Mouse (Mus musculus) lung, postnatal 36 days (tissue): ENCODE measurements around the gene Gm3233.
"Not testable (repeated sequence)": the region's sequence is repeated elsewhere in the genome, so short reads cannot be mapped to it uniquely, and the experiment has no call there.

ENCODE experiments used
- DNase-seq: peaks from one replicate; pipeline ENCODE4 v3.0.0; 2022; ENCODE audit warnings: mixed read lengths

The Gm3233 gene

DNA sequence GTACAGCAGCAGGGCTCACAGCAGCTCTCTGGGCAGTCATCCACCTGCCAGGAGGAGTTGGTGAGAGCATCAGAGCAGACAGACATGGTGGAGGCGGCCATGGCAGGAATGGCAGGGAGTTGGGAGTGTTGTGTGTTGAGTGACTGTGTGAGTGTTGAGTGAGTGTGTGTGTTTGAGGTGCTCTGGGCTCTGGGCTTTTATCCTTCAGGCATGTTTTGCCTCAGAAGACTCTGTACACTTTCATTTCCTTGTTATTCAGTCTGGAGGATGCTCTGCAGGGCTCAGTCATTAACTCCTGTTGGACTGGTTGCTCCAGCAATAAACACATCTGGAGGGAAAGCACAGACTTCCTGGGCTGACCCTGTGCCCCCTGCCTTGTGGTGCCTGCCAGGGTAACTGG is at the start of gene Gm3233:
TSS of gene Gm3233 (minus strand) at position 101 of the 400 bp plus-strand sequence.
- DNase-seq: not testable (repeated sequence)

DNA sequence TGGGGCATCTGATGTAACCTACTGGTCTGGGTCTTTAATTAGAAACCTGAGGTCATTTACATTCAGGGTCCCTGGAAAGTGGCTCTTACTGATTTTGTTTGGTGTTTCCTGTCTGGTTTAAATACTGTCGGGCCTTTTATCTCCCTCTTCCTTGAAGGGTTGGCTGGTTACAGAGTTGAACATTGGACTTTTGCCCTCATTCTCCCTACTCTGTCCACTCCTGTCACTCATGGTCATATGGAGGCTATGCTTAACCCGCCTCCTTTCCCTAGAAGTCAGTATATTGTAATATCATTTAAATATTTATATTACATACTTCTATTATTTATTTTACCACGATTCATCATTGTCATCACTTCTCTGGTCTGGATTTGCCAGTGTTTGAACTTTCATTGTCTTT is 44.6 kb upstream of the Gm3233 start:
- DNase-seq: no peak

DNA sequence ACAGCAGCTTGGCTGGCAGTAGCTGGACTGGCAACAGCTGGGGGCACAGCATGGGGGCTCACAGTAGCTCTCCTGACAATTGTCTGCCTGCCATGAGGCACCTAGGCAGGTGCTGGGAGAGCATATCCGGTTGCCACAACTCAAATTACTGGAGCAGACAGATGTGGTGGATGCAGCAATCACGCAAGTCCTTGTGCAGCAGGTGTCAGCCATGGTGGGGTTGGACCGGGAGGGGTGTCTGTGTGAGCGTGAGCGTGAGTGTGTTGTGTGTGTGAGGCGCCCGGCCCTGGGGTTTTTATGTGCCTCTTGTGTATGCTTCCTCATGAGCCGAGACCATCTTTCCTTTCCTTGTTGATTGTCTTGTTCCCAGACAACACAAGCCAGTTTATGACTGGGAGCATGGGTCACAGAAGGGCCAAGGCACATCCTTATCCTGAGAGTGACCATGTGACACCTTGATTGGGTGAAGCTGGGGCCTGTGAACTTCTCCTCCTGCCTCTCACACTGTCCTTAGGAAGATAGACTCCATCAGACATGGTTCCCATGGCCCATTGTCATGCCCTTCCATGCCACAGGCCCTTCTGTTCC is 39.5 kb upstream of the Gm3233 start, which contains the start of gene Gm19668:
TSS of gene Gm19668 (minus strand) at position 213 of the 588 bp plus-strand sequence.
- no peak for DNase-seq

DNA sequence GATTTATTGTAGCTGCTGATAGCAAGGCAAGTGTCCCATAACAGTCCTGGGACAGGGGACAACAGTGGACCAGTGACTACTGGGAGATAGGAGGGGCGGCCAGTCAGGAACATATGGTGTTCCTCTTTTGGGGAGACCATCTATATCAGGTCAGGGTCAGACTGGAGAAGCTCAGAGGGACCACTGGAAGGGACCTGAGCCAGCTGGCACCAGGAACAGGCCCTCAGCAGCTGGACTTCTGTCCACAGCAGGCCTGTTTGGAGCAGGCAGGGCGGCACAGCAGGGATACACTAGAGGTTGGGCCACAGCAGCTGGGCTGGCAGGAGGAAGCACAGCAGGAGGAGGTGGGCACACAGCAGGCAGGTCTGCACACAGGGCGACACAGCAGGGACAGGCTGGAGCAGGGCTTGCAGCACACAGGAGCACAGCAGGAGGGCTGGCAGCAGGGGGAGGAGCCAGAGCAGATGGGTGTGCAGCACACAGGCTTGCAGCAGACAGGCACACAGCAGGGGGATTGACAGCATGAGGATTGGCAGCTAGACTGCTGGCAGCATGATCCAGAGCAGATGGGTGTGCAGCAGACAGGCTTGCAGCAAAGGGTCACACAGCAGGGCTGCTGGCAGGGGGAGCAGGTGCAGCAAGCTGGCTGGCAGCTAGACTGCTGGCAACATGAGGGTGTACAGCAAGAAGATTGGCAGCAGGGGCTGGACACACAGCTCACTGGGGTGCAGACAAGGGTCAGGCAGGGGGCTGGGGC is 38.9 kb upstream of the Gm3233 start:
- DNase-seq: not testable (repeated sequence)

DNA sequence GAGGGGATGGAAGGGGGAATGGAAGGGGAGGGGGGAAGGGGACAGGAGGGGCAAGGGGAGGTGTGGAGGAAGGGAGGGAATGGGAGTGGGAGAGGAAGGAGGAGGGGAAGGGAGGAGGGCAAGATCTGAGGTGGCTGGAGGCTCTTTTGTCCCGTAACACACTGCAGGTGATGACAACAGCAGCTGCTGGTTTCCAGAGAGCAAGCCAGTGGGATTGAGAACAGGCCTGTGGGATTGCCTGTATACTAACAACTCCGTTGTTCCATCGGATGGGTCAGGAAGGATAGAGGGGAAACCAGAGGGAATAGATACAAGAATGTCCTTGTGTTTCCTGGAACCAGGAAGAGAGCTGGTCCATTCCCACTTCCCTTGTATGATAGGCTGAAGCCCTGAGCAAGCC is 38.2 kb upstream of the Gm3233 start:
- no peak for DNase-seq

DNA sequence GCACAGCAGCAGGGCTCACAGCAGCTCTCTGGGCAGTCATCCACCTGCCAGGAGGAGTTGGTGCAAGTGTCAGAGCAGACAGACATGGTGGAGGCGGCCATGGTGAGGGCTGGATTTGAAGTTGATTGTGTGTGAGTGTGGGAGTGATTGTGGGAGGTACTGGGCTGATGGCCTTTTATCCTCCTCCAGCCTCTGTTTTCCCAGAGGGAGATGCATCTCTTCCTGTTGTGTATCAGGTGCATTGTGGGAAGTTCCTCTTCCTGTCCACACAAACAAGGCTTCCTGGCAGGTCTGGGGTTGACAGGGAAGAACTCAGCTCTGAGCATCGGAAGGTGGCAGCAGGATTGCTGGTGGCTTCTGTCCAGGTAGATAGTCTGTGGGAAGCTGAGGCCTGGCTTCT is 35.5 kb upstream of the Gm3233 start, which contains the start of gene Gm9639:
TSS of gene Gm9639 (minus strand) at position 101 of the 400 bp plus-strand sequence.
- no peak for DNase-seq

DNA sequence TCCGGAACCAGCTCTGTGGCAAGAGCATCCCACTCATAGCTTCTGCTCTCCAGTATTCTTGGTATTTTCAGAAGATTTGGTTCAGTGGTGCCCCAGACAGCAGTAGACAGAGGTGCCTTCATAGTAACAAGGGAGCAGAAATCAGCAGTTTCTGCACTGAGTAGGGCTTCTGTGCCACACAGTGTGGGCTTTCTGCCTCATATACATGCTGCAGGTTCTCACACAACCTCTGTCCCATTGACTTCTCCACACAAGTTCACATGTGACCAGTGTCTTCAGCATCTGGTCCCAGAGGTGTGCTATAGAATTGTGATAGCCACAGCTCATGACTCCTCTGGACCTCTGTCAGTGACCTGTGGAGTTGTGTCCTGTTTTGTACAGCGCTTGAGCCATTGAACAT is 29.1 kb upstream of the Gm3233 start:
- no peak for DNase-seq

DNA sequence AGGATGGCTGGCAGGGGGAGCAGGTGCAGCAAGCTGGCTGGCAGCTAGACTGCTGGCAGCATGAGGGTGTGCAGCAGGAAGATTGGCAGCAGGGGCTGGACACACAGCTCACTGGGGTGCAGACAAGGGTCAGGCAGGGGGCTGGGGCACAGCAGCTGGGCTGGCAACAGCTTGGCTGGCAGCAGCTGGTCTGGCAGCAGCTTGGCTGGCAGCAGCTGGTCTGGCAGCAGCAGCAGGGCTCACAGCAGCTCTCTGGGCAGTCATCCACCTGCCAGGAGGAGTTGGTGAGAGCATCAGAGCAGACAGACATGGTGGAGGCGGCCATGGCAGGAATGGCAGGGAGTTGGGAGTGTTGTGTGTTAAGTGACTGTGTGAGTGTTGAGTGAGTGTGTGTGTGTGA is 28.4 kb upstream of the Gm3233 start, which contains the start of gene Gm7137:
TSS of gene Gm7137 (minus strand) at position 325 of the 400 bp plus-strand sequence.
- not testable (repeated sequence) for DNase-seq

DNA sequence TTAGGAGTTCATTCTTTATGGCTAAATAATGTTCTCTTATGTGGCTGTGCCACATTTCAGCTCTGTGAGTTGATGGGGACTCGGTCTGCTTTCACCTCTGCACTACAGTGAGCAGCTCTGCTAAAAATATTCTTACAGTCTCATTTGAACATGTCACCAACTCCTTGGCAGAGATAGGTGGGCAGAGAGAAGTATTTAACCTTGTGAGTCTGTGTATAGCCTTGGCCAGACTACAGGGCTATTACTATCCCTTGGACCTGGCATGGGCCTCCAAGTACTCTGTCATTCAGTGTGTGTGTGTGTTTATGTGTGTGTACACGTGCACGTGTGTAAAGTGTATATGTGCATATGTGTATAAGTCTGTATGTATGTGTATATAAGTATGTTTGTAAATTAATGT is 23.9 kb upstream of the Gm3233 start:
- DNase-seq: not testable (repeated sequence)

DNA sequence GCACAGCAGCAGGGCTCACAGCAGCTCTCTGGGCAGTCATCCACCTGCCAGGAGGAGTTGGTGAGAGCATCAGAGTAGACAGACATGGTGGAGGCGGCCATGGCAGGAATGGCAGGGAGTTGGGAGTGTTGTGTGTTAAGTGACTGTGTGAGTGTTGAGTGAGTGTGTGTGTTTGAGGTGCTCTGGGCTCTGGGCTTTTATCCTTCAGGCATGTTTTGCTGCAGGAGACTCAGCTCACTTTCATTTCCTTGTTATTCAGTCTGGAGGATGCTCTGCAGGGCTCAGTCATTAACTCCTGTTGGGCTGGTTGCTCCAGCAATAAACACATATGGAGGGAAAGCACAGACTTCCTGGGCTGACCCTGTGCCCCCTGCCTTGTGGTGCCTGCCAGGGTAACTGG is 23.0 kb upstream of the Gm3233 start, which contains the start of gene Gm3250:
TSS of gene Gm3250 (minus strand) at position 101 of the 400 bp plus-strand sequence.
- DNase-seq: not testable (repeated sequence)

DNA sequence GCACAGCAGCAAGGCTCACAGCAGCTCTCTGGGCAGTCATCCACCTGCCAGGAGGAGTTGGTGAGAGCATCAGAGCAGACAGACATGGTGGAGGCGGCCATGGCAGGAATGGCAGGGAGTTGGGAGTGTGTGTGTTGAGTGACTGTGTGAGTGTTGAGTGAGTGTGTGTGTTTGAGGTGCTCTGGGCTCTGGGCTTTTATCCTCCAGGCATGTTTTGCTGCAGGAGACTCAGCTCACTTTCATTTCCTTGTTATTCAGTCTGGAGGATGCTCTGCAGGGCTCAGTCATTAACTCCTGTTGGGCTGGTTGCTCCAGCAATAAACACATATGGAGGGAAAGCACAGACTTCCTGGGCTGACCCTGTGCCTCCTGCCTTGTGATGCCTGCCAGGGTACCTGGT is 17.4 kb upstream of the Gm3233 start, which contains the start of gene Gm7138:
TSS of gene Gm7138 (minus strand) at position 101 of the 400 bp plus-strand sequence.
- not testable (repeated sequence) for DNase-seq

DNA sequence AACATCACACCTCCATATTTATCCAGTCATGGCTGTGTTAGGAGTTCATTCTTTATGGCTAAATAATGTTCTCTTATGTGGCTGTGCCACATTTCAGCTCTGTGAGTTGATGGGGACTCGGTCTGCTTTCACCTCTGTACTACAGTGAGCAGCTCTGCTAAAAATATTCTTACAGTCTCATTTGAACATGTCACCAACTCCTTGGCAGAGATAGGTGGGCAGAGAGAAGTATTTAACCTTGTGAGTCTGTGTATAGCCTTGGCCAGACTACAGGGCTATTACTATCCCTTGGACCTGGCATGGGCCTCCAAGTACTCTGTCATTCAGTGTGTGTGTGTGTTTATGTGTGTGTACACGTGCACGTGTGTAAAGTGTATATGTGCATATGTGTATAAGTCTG is 12.7 kb upstream of the Gm3233 start:
- DNase-seq: not testable (repeated sequence)

DNA sequence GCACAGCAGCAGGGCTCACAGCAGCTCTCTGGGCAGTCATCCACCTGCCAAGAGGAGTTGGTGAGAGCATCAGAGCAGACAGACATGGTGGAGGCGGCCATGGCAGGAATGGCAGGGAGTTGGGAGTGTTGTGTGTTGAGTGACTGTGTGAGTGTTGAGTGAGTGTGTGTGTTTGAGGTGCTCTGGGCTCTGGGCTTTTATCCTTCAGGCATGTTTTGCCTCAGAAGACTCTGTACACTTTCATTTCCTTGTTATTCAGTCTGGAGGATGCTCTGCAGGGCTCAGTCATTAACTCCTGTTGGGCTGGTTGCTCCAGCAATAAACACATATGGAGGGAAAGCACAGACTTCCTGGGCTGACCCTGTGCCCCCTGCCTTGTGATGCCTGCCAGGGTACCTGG is 11.7 kb upstream of the Gm3233 start, which contains the start of gene Gm3238:
TSS of gene Gm3238 (minus strand) at position 101 of the 400 bp plus-strand sequence.
- not testable (repeated sequence) for DNase-seq

DNA sequence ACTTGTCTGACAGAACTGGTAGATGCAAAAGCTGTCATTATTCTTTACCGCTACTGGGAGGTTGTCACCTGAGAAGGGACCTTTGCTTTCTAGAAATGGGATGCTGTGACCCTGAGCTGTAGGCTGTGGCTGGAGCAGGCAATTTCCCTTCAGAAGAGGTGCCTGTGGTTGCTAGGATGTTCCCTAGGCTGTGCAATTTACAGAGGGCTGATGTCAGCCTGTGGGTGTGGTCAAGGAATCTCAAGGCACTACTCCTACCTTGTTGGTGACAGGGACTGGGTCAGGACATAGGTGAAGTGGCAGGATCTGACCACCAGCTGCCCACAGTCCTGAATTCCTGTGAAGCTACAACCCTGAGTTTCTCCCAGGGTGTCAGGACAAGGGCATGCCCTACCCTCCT is 10.2 kb upstream of the Gm3233 start:
- no peak for DNase-seq

DNA sequence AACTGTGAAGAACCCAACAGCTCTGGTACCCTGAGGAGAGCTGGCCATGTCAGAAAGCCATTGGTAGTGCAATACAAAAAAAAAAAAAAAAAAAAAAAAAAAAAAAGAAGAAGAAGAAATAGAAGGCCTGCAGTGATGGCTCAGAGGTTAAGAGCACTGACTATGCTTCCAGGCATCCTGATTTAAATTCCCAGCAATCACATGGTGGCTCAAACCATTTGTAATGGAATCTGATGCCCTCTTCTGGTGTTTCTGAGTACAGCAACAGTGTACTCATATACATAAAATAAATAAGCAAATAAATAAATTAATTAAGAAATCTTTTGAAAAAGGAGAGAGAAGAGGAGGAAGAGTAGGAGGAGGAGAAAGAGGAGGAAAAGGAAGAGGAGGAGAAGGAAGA is 6.0 kb downstream of the Gm3233 start:
- no peak for DNase-seq

DNA sequence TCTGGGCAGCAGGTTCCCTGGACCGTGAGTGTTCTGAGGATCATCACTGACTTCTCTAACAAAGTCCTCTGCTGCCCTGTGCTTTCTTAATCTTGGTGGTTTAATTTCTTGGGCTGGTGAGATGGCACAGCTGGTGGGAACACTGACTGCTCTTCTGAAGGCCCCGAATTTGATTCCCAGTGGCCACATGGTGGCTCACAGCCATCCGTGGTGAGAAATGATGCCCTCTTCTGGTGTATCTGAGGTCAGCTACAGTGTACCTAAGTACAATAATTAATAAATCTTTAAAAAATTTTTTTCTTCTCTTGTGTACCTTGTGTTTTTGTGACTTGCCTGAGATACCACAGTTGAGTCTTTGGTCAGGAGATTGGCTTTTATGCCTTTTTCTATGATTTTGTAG is 7.2 kb downstream of the Gm3233 start:
- not testable (repeated sequence) for DNase-seq

DNA sequence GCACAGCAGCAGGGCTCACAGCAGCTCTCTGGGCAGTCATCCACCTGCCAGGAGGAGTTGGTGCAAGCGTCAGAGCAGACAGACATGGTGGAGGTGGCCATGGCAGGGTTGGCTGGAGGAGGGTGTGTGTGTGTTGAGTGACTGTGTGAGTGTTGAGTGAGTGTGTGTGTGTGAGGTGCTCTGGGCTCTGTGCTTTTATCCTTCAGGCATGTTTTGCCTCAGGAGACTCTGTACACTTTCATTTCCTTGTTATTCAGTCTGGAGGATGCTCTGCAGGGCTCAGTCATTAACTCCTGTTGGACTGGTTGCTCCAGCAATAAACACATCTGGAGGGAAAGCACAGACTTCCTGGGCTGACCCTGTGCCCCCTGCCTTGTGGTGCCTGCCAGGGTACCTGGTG is 8.2 kb downstream of the Gm3233 start, which contains the start of gene Gm9736:
TSS of gene Gm9736 (minus strand) at position 101 of the 400 bp plus-strand sequence.
- not testable (repeated sequence) for DNase-seq

DNA sequence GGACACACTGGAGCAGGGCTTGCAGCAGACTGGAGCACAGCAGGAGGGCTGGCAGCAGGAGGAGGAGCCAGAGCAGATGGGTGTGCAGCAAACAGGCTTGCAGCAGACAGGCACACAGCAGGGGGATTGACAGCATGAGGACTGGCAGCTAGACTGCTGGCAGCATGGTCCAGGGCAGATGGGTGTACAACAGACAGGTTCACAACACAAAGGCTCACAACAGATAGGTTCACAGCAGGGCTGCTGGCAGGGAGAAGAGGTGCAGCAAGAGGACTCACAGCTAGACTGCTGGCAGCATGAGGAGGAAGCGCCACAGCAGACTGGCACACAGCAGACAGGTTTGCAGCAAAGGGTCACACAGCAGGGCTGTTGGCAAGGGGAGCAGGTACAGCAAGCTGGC is 8.8 kb downstream of the Gm3233 start:
- not testable (repeated sequence) for DNase-seq

DNA sequence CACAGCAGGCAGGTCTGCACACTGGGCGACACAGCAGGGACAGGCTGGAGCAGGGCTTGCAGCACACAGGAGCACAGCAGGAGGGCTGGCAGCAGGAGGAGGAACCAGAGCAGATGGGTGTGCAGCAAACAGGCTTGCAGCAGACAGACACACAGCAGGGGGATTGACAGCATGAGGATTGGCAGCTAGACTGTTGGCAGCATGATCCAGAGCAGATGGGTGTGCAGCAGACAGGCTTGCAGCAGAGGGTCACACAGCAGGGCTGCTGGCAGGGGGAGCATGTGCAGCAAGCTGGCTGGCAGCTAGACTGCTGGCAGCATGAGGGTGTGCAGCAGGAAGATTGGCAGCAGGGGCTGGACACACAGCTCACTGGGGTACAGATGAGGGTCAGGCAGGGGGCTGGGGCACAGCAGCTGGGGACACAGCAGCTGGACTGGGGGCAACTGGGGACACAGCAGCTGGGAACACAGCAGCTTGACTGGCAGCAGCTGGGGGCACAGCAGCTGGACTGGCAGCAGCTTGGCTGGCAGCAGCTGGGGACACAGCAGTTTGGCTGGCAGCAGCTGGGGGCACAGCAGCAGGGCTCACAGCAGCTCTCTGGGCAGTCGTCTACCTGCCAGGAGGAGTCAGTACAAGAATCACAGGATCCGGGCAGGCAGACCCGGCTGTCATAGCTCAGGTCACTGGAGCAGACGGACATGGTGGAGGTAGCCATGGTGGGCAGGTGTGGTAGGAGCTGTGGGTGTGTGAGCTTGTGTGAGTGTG is 17.4 kb downstream of the Gm3233 start, which contains the start of gene Gm18596:
TSS of gene Gm18596 (minus strand) at position 715 of the 765 bp plus-strand sequence.
- DNase-seq: not testable (repeated sequence)

DNA sequence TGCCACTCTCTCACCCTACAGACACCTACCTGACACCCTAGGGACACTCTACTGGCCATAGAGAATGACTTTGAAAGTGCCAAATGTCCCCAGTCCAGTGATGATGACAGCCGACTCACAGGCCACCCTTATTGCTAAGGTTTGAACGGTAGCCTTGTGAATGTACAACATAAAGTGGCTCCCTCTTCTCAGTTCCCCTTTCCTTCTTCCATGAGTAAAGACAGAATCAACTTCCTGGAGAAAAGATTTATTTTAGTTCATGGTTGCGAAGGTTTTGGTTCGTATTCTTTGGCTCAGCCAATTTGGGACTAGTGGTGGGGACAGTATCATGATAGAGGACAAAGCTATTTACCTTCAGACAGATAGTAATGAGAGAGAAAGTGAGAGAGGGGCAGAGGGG is 20.6 kb downstream of the Gm3233 start:
- DNase-seq: no peak

DNA sequence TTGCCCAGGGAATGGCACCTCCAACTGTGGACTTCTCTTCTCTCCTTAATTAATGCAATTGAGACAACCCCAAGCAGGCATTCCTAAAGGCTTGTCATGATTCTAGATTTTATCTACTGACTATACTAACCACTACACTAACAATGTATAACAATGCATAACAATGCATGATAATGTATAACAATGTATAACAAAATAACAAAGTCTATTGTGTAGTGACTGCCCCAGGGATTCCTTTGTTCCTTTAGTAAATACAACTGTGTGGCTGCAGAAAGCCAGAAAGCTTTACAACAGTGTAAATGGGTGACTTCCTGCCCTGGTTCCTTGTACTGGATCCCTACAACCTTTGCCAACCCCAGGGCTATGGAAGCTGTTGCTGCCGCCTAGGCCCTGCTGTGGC is 23.6 kb downstream of the Gm3233 start:
- no peak for DNase-seq

DNA sequence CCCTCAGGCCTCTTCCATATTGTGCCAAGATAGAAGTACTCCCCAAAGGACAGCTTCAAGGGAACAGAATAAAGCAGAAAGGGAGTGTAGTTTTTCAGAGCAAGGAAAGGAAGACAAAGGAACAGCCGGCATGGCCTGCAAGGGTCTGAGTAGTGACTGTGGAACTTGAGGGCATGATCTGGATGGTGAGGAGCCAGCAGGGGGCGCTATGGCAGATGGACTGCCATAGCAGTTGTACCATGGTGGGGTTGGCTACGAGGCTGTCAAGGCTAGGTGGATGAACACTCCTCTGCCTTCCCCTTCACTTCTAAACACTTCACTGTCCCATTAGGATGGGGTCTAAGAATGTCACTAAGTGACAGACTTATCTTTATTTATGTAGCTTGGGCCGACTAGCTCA is 30.2 kb downstream of the Gm3233 start:
- DNase-seq: peak; percentile 15

DNA sequence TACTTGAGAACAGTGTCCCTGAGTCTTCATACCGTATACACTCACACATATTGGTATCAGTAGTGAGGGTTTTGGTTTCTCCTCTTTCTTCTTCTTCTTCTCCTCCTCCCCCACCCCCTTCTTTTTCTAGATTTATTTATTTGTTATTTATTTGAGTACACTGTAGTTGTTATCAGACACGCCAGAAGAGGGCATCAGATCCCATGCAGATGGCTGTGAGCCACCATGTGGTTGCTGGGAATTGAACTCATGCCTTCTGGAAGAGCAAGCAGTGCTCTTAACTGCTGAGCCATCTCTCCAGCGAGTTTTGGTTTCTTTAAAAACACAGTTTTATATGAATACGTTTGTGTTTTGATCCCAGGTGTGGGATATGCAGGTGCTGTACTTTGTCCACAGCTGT is 31.2 kb downstream of the Gm3233 start:
- peak; percentile 1 for DNase-seq
